Comparison of ENCODE assay signal across 19 mouse cellular contexts in the genomic region with DNA sequence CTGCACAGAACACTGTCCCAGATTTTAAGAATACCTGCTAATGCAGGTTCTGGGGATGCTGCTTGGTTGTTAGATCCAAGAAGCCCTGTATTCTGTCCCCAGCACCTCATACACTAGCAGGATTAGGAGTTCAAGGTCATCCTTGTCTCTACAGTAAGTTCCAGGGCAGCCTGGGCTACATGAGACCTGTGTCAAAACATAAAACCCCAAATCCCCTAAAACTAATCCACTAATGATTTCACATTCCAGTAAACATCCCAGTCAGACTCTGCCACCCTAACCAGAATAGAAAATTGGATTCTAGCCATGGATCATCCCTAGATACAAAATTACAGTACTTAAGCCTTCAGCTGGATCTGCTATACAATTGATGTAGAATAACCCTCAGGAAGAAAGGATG.
DNase-seq lines count a peak whose midpoint lies in the region; ATAC-seq lines count a peak whose summit lies in the region.
"Had no signal": no experiment of that assay in that cellular context is flagged by ENCODE, and none has a peak within 500 bp of the region (broad histone marks: within the 10 kb centered on the region; RNA-seq: fewer than 3 reads in every experiment).

No protein-coding gene starts in this region.

- H3K27ac ChIP-seq in midbrain, embryonic 11.5 days (ENCODE audit: low read depth, low read length), result no peak overlapping the region
- no peak overlapping the region for H3K27ac ChIP-seq in midbrain, embryonic 14.5 days (replicated peaks; ENCODE audit: low read depth, low read length)

- no peak for ATAC-seq in midbrain, embryonic 11.5 days (ENCODE audit: low FRiP score)
- ATAC-seq in midbrain, embryonic 14.5 days (ENCODE audit: low FRiP score, low TSS enrichment), result no peak
- ATAC-seq: activated CD4-positive, CD25-positive, alpha-beta regulatory T cell, adult 4 months; CD4-positive, CD25-positive, alpha-beta regulatory T cell, adult 4 months; Patski had no signal

- H3K9ac ChIP-seq in midbrain, embryonic 11.5 days (ENCODE audit: low read length), result no peak overlapping the region
- H3K9ac ChIP-seq in midbrain, embryonic 14.5 days (replicated peaks; ENCODE audit: low read length), result no peak overlapping the region

- H3K4me2 ChIP-seq in midbrain, embryonic 11.5 days, result no peak overlapping the region
- no peak overlapping the region for H3K4me2 ChIP-seq in midbrain, embryonic 14.5 days (ENCODE audit: low read length)

- no peak overlapping the region for H3K4me3 ChIP-seq in midbrain, embryonic 11.5 days (ENCODE audit: low read depth, low read length)
- H3K4me3 ChIP-seq in midbrain, embryonic 14.5 days (replicated peaks; ENCODE audit: low read depth, low read length), result no peak overlapping the region

- H3K9me3 ChIP-seq in midbrain, embryonic 11.5 days (ENCODE audit: control insufficient read depth, low read length), result no peaks in the 10 kb centered on the region
- no peaks in the 10 kb centered on the region for H3K9me3 ChIP-seq in midbrain, embryonic 14.5 days (ENCODE audit: control insufficient read depth, low read length)

- no peaks in the 10 kb centered on the region for H3K4me1 ChIP-seq in midbrain, embryonic 11.5 days (ENCODE audit: control insufficient read depth, insufficient read depth, low read length)
- no peaks in the 10 kb centered on the region for H3K4me1 ChIP-seq in midbrain, embryonic 14.5 days (ENCODE audit: control insufficient read depth, insufficient read depth, low read length)

- peak; percentile 59 for DNase-seq in heart, adult 11 months
- DNase-seq in heart, postnatal 25 days (ENCODE audit: low spot score), result no peak
- peak; percentile 51 for DNase-seq in midbrain, embryonic 11.5 days (ENCODE audit: low spot score, missing footprints)
- no peak for DNase-seq in midbrain, embryonic 14.5 days
- DNase-seq: adrenal gland, adult 2 months; adrenal gland, adult 8-10 months; adrenal gland, postnatal 10 days; adrenal gland, postnatal 14 days; adrenal gland, postnatal 25 days; adrenal gland, postnatal 36 days; B cell, adult 2 months; cerebellum, adult 11 months; cerebellum, adult 11-12 months; cerebellum, adult 18-20 months had no signal

- H3K36me3 ChIP-seq in midbrain, embryonic 11.5 days (ENCODE audit: control insufficient read depth, insufficient read depth, low read length), result no peaks in the 10 kb centered on the region
- no peaks in the 10 kb centered on the region for H3K36me3 ChIP-seq in midbrain, embryonic 14.5 days (ENCODE audit: control insufficient read depth, insufficient read depth, low read length)
- H3K36me3 ChIP-seq: G1E had no signal

- intact Hi-C loops in heart, postnatal 25 days (cut with DNase I), result no loop called here

- no peaks in the 10 kb centered on the region for H3K27me3 ChIP-seq in midbrain, embryonic 11.5 days (ENCODE audit: control insufficient read depth, insufficient read depth, low read length)
- H3K27me3 ChIP-seq in midbrain, embryonic 14.5 days (ENCODE audit: control insufficient read depth, insufficient read depth, low read length), result no peaks in the 10 kb centered on the region
- H3K27me3 ChIP-seq: CH12.LX, Patski had no signal

Comparison
In these comparisons a context has a peak if more than half of its experiments do, and no peak if none do; other contexts are left out.
1. DNase-seq: peak in heart, adult 11 months (single experiment) and midbrain, embryonic 11.5 days (single experiment); none in heart, postnatal 25 days (single experiment) and midbrain, embryonic 14.5 days (single experiment).